In the genomic region with DNA sequence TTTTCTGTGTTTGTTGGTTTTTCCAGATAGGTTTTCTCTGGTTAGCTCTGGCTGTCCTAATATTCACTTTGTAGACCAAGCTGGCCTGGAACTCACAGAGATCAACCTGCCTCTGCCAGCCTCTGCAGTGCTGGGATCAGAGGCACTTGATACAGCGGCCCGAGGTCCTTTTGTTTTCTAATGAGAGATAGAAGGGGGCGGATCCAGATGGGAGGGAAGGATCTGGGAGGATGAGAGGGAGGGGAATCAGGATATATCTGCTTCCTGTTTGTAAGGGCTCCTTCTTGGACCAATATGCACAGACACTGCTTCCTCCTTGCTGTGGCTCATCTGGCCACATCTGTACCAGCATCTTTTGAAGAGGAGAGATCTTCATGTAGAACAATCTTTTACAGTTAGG, we compare ENCODE assay signal across 34 mouse cellular contexts. TPM values are rescaled to one million over a fixed set of nuclear protein-coding genes. Genes with fewer than 3 reads are reported as not detected.
"Had no signal": no experiment of that assay in that cellular context is flagged by ENCODE, and none has a peak within 500 bp of the region (broad histone marks: within the 10 kb centered on the region; RNA-seq: fewer than 3 reads in every experiment).

No protein-coding gene starts in this region.

- H3K27me3 ChIP-seq: heart, embryonic 12.5 days; heart, embryonic 13.5 days; heart, embryonic 15.5 days; hindbrain, embryonic 12.5 days; hindbrain, embryonic 13.5 days; hindbrain, embryonic 15.5 days; intestine, embryonic 15.5 days; kidney, embryonic 15.5 days had no signal

- H3K4me2 ChIP-seq: heart, embryonic 12.5 days; heart, embryonic 13.5 days; heart, embryonic 15.5 days; hindbrain, embryonic 12.5 days; hindbrain, embryonic 13.5 days; hindbrain, embryonic 14.5 days; hindbrain, embryonic 15.5 days; intestine, embryonic 15.5 days; kidney, embryonic 15.5 days had no signal

- H3K9ac ChIP-seq: heart, embryonic 12.5 days; heart, embryonic 13.5 days; heart, embryonic 15.5 days; hindbrain, embryonic 12.5 days; hindbrain, embryonic 13.5 days; hindbrain, embryonic 14.5 days; hindbrain, embryonic 15.5 days; intestine, embryonic 15.5 days; kidney, embryonic 15.5 days had no signal

- H3K4me1 ChIP-seq: intestine, embryonic 15.5 days had no signal

- H3K27ac ChIP-seq: heart, embryonic 13.5 days; heart, embryonic 15.5 days; hindbrain, embryonic 10.5 days; hindbrain, embryonic 12.5 days; hindbrain, embryonic 13.5 days; hindbrain, embryonic 14.5 days; hindbrain, embryonic 15.5 days; hindbrain, postnatal 0 days; intestine, embryonic 15.5 days; kidney, embryonic 15.5 days; kidney, postnatal 0 days; layer of hippocampus, adult 2 months; left cerebral cortex, adult 2 months had no signal

- ATAC-seq: hindbrain, embryonic 16.5 days; hindbrain, postnatal 0 days; inflammation-experienced regulatory T-cells, adult 6 months; intestine, embryonic 15.5 days; intestine, embryonic 16.5 days; intestine, postnatal 0 days had no signal

- H3K4me3 ChIP-seq: heart, embryonic 12.5 days; heart, embryonic 13.5 days; heart, embryonic 15.5 days; hindbrain, embryonic 10.5 days; hindbrain, embryonic 12.5 days; hindbrain, embryonic 13.5 days; hindbrain, embryonic 15.5 days; intestine, embryonic 15.5 days; kidney, embryonic 15.5 days; layer of hippocampus, adult 2 months; left cerebral cortex, adult 2 months had no signal

- H3K36me3 ChIP-seq: heart, embryonic 12.5 days; heart, embryonic 13.5 days; heart, embryonic 15.5 days; hindbrain, embryonic 10.5 days; hindbrain, embryonic 12.5 days; hindbrain, embryonic 13.5 days; hindbrain, embryonic 15.5 days; intestine, embryonic 15.5 days; kidney, embryonic 15.5 days had no signal

- H3K9me3 ChIP-seq: heart, embryonic 12.5 days; heart, embryonic 13.5 days; heart, embryonic 15.5 days; hindbrain, embryonic 10.5 days; hindbrain, embryonic 12.5 days; hindbrain, embryonic 13.5 days; hindbrain, embryonic 15.5 days; intestine, embryonic 15.5 days; kidney, embryonic 15.5 days had no signal

- DNase-seq: heart, postnatal 10 days; heart, postnatal 14 days; heart, postnatal 36 days; kidney, adult 11 months; kidney, adult 18-20 months; kidney, adult 2 months; kidney, postnatal 10 days; kidney, postnatal 14 days; kidney, postnatal 25 days; layer of hippocampus, adult 9-11 months; layer of hippocampus, postnatal 36 days had no signal

RNA-seq across cellular contexts. Expression of a gene that starts 31.0 kb away (rescaled TPM):
- total RNA-seq: layer of hippocampus, adult 18-20 months; layer of hippocampus, postnatal 36 days; left cerebral cortex, adult 18-20 months; left cerebral cortex, adult 8-10 months had no signal
- polyA plus RNA-seq: large intestine, adult 2 months had no signal

RNA-seq across cellular contexts. Expression of a gene that starts 48.5 kb away (rescaled TPM):
- total RNA-seq: hematopoietic stem cell, adult 5-6 weeks had no signal
- polyA plus RNA-seq: inflammation-experienced regulatory T-cells, adult 6 months had no signal
